Mouse (Mus musculus) frontal cortex, postnatal 10 days (tissue): ENCODE measurements around the gene Gm3667.
A peak's percentile ranks its signal among the peaks of the same experiment; 100 is the strongest.
"Not testable (repeated sequence)": the region's sequence is repeated elsewhere in the genome, so short reads cannot be mapped to it uniquely, and the experiment has no call there.

ENCODE experiments used
- DNase-seq, 2 experiments: peaks; one replicate each; pipeline ENCODE4 v3.0.0; 2022; ENCODE audit warnings: low spot score in 2 of 2, mixed read lengths in 1 of 2

The Gm3667 gene

DNA sequence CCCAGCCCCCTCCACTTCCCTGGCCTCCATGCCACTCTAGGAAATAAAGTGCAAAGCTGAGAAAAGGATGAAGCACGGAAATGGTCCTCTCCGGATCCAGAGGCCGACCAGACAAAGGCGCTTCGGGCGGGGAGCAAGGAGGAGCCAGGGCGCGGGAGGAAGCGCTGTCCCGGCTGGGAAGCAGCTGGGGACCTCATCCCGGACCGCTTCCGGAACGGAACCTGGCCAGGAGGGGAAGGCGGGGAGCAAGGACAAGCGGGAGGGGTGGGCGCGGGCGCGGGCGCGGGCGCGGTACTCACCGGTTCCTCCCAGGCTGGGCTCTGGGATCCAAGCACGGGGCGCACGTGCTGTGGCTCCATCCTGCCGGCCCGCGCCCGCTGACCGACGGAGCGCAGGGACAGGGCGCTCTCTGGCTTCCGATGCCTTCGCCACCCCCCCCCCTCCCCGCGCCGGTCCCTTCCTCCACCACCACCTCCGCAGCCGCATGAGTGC, at the start of gene Gm3667:
TSS of gene Gm3667 (minus strand) at position 442 of the 492 bp plus-strand sequence.
- DNase-seq, result peak in 1 of 2 experiments; percentile 5

DNA sequence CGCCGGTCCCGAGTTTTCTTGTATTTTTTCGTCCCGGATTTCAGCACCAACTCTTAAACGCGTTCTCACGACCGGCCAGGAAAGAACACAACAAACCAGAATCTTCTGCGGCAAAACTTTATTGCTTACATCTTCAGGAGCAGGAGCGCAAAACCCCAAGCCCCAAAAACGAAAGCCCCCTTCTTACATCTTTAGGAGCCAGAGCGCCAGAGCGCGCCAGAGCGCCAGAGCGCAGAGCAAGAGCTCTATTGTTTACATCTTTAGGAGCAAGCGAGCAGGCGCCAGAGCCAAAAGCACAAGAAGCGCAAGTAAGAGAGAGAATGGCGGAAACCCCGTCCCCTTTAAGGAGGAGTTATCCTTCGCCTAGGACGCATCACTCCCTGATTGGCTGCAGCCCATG, 10.1 kb upstream of the Gm3667 start:
- DNase-seq, result not testable (repeated sequence)

DNA sequence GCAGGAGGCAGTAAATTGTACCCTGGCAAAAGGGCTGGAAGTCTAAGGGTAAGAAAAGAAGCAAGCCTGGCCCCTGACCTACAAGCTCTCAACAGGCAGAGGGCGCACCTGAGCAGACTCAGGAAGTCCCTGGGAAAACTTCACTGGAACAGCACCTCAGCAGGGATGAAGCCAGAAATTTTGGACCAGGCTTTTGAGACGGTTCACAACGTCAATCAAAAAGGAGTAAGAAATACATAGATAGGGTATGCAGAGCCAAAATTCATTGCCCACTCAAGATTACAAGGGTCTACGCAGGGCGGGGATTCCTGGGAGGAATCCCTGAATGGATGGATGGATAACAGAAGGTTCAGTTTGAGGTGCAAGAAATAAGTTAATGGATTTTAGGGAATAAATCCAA, 951 bp downstream of the Gm3667 start:
- peak; percentile 24 to 38 for DNase-seq

- not testable (repeated sequence) for DNase-seq
Observed at GRCm38 (mm10) chr14:6840211-6840610, 49.6 kb downstream of the Gm3667 start, which contains the start of gene Gm3642. Gene Gm3642 (minus strand): TSS chr14:6840311.

DNA sequence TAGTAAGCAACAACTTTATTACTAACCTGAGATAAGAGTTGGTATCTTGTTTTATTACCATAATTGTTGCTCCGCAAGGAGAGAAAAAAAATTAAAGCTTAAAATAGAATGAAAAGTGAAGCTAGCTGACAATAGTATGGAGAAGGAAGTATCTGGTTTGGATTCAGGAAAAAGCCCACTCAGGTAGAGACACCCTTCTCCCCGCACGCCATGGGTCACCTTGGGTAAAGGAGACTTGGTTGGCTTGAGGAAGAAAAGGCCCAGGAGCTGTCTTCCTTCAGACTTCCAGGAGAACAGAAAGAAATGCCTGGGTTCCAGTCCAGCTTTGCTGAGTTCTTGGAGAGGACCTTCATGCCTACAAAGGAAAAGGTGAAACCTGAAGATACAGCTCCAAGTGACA, 66.5 kb downstream of the Gm3667 start:
- DNase-seq, result not testable (repeated sequence)
